Mouse (Mus musculus) bone marrow macrophage, adult 2 months (primary cell): ENCODE data around the gene Gm49388.

Experiments
- CTCF ChIP-seq: IDR thresholded peaks from 2 replicates; pipeline ENCODE4 v1.5.1; 2012; ENCODE audit warnings: low read depth, mild to moderate bottlenecking, low read length, moderate library complexity
- POLR2A ChIP-seq: IDR thresholded peaks from 2 replicates; pipeline ENCODE4 v1.6.1; 2012; ENCODE audit warnings: mild to moderate bottlenecking, low read depth, low read length, borderline replicate concordance

GRCm38 (mm10) chr7:127761026-127761425 lies 24.4 kb upstream of the Gm49388 start:
- no peak for TF ChIP-seq POLR2A
- TF ChIP-seq CTCF: peak; percentile 80
